Mouse (Mus musculus) heart, embryonic 14.5 days (tissue): Measurements from ENCODE around the gene Nrl. TPM values are rescaled to one million over a fixed set of nuclear protein-coding genes. Genes with fewer than 3 reads are reported as not detected.
A peak's percentile ranks its signal among the peaks of the same experiment; 100 is the strongest.

Experiments
- ATAC-seq: fragments of 200-750 bp; cut with Nextera tagmentation; 2 replicates; pipeline ENCODE4 v1.8.0; 2017; ENCODE audit warnings: low read depth, moderate TSS enrichment; ENCODE audit not compliant: insufficient number of reproducible peaks, insufficient read depth, low FRiP score
- H3K27ac ChIP-seq, 2 experiments: fragments of 200-500 bp in 1 of 2; fragments of 300-500 bp in 1 of 2; sonication (generic) in 1 of 2; replicated peaks in 1 of 2; 2 replicates each; pipeline ENCODE4 v1.5.1; 2012 to 2014; ENCODE audit warnings: low read depth in 2 of 2, low read length in 2 of 2, control low read depth in 1 of 2, mild to moderate bottlenecking in 1 of 2, mixed read lengths in 1 of 2; ENCODE audit not compliant: control insufficient read depth in 1 of 2, insufficient read depth in 1 of 2
- H3K27me3 ChIP-seq: fragments of 300-500 bp; sonication (generic); 2 replicates; pipeline ENCODE4 v1.6.1; 2014; ENCODE audit warnings: mild to moderate bottlenecking, low read length, control low read depth; ENCODE audit not compliant: control insufficient read depth, insufficient read depth
- H3K36me3 ChIP-seq: fragments of 300-500 bp; sonication (generic); 2 replicates; pipeline ENCODE4 v1.6.1; 2014; ENCODE audit warnings: mild to moderate bottlenecking, control low read depth, low read length, mixed read lengths; ENCODE audit not compliant: control insufficient read depth, insufficient read depth
- H3K4me1 ChIP-seq, 2 experiments: fragments of 200-500 bp in 1 of 2; fragments of 300-500 bp in 1 of 2; sonication (generic) in 1 of 2; 2 replicates each; pipeline ENCODE4 v1.6.1; 2012 to 2014; ENCODE audit warnings: low read length in 2 of 2, control low read depth in 1 of 2, mixed read lengths in 1 of 2; ENCODE audit not compliant: control insufficient read depth in 2 of 2, insufficient read depth in 2 of 2
- H3K4me2 ChIP-seq: fragments of 300-500 bp; sonication (generic); 2 replicates; pipeline ENCODE4 v1.6.1; 2014; ENCODE audit warnings: mild to moderate bottlenecking, low read length
- H3K4me3 ChIP-seq, 2 experiments: fragments of 200-500 bp in 1 of 2; fragments of 300-500 bp in 1 of 2; sonication (generic) in 1 of 2; 2 replicates each; pipeline ENCODE4 v1.5.1; 2012 to 2014; ENCODE audit warnings: low read length in 2 of 2, mild to moderate bottlenecking in 2 of 2, control low read depth in 1 of 2, low read depth in 1 of 2, moderate library complexity in 1 of 2; ENCODE audit not compliant: control insufficient read depth in 1 of 2, insufficient read depth in 1 of 2
- H3K9ac ChIP-seq: fragments of 300-500 bp; sonication (generic); 2 replicates; pipeline ENCODE4 v1.6.1; 2014; ENCODE audit warnings: mild to moderate bottlenecking, low read length
- H3K9me3 ChIP-seq: fragments of 300-500 bp; sonication (generic); 2 replicates; pipeline ENCODE4 v1.6.1; 2016; ENCODE audit warnings: low read length, control low read depth; ENCODE audit not compliant: control insufficient read depth
- WGBS: fragments of 180-500 bp; shearing (Covaris S2); extraction: QIAGEN DNeasy Blood & Tissue Kit; methylation state at CpG from one replicate; pipeline ENCODE4 v1.1.7; 2014; 5-methylcytosine and 5-hydroxymethylcytosine counted together
- polyA plus RNA-seq: library from polyadenylated mRNA; unstranded; fragments of >200 nt; fragmentation: Nextera tagmentation; extraction: Ambion mirVana; gene quantifications from 2 replicates; pipeline ENCODE4 v1.2.1, GENCODE M21; 2014

Gene Nrl
- polyA plus RNA-seq, 1 experiment from 2014 or later, result not detected

DNA sequence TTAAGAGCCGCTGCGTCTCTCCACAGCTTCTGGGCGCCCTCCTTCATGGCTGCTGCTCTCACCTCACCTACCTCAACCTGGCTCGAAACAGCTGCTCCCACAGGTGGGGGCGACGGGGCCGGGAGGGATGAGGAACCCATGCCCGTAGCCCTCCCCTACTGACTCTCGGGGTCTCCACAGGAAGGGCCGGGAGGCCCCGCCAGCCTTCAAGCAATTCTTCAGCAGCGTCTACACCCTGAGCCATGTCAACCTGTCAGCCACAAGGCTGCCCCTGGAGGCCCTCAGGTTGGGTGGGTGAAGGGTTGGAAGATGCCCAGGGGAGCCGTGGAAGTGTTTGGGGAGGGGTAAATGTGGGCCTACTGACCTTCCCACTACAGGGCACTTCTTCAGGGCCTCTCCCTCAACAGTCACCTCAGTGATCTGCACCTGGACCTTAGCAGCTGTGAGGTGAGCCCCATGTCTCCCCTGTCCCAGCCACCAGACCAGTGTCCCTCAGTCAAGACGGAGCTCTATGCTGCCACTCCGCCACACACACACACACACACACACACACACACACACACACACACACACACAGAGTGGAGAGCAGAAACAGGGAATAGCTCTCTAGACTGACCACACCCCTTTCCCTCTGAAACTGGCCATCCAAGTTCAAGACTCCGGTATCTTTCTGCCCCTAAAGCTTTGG, 27.9 kb downstream of the Nrl start:
- H3K4me2 ChIP-seq, result peak overlapping the region; percentile 42
- ATAC-seq, result no peak
- no peak overlapping the region for H3K9ac ChIP-seq
- peaks cover 12 to 16% of the 10 kb centered on the region in 2 experiments for H3K4me1 ChIP-seq
- H3K9me3 ChIP-seq, result no peaks in the 10 kb centered on the region
- H3K27ac ChIP-seq, result peak overlapping the region in 1 of 2 experiments; percentile 47; a peak in 1 of 4 replicates
- H3K4me3 ChIP-seq, result no peak overlapping the region
- H3K27me3 ChIP-seq, result no peaks in the 10 kb centered on the region
- WGBS, result 45% methylated on average over 15 of the region's 16 CpGs
- no peaks in the 10 kb centered on the region for H3K36me3 ChIP-seq

DNA sequence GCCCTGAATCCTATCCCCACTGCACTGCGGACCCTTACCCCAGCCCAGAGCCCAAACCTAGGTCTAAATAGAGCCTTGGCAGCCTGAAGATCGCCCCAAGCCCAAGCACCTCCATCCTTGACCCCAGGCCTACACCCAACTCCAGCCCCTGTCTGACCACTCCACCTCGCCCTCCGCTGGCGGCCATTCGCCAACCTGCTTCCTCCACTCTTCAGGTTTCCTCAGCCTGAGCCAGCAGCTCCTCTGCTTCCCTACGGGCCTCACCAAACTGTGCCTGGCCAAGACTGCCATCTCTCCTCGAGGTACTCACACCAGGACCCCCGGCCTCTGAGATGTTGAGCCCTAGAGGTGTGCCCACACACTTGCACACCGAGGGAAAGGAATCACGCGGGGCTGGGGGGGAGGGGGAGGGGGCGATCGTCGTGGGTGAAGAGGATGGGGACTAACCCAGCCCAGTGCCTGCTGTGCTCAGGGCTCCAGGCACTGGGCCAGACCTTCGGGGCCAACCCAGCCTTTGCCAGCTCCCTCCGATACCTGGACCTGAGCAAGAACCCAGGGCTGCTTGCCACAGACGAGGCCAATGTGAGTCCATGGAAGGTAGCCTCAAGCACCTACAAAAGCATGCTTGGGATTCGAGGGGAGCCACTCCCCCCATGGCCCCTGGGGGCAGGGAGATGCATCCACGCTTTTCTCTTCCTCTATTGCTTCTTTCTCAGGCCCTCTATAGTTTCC, 29.1 kb downstream of the Nrl start:
- 72% methylated on average over 19 of the region's 20 CpGs for WGBS
- H3K4me2 ChIP-seq, result peak overlapping the region; percentile 42
- H3K36me3 ChIP-seq, result no peaks in the 10 kb centered on the region
- no peak overlapping the region for H3K4me3 ChIP-seq
- no peaks in the 10 kb centered on the region for H3K9me3 ChIP-seq
- ATAC-seq, result no peak
- peaks cover 14 to 22% of the 10 kb centered on the region in 2 experiments for H3K4me1 ChIP-seq
- H3K27ac ChIP-seq, result peak overlapping the region; percentile 28 to 54; a peak in 2 of 4 replicates
- H3K9ac ChIP-seq, result no peak overlapping the region
- no peaks in the 10 kb centered on the region for H3K27me3 ChIP-seq

DNA sequence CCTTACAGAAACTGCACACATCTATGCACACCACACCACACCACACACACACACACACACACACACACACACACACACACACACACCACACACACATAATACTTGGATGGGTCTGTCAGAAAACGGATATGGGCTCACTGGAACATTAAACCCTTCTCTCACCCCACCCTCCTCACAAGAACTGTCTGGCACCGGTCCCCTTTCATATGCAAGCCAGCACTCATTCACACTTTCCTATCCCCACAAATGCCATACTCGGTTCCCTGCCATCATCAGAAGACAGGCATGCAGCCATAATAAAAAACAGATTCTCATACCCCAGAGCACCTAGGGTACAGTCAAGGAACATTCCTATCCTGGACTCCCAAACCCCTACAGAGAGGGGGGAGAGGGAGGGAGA, 32.7 kb downstream of the Nrl start:
- Histone ChIP-seq H3K9ac (no peak overlapping the region), H3K4me1 (peaks cover 14 to 19% of the 10 kb centered on the region in 2 experiments), H3K36me3 (peaks cover 6% of the 10 kb centered on the region), H3K4me2 (0 out of 2 replicates have a peak overlapping the region, but pooled peaks have one; percentile 98), H3K27me3 (no peaks in the 10 kb centered on the region), H3K27ac (no peak overlapping the region), H3K4me3 (no peak overlapping the region), H3K9me3 (no peaks in the 10 kb centered on the region)
- ATAC-seq, result no peak
- WGBS, result 33% methylated on average over 3 of the region's 3 CpGs

DNA sequence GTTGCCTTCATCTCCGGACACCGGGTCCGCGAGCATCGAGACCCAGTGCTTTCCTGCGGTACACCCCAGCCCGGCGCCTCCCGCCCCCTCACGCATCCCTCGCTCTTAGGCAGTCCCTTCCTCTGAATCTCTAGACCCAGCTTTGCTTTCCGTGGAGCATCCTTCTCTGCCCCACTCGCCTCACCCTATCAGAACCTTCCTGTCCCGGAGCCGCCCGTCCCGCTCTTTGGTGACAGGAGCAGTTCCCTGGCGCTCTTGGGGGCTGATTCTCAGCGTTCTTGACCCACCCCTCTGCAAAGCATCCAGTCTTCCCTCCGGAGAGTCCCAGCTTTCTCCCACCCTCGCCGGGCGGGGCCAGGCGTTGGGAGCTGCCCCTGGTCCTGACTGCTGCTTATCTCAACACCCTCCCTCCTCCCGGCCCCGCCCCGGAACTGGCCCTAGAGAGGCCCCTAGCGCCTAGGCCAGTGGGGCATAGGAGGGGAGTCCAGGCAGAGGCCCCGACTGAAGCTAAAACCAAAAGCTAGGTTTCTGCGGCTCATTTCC, 33.4 kb downstream of the Nrl start:
- Histone ChIP-seq H3K4me1 (peaks cover 6 to 13% of the 10 kb centered on the region in 2 experiments), H3K4me2 (peak overlapping the region; percentile 98), H3K36me3 (peaks cover 13% of the 10 kb centered on the region), H3K27ac (0 out of 4 replicates have a peak overlapping the region, but pooled peaks of 1 of the 2 experiments have one; percentile 11), H3K4me3 (peak overlapping the region; percentile 67 to 71), H3K27me3 (no peaks in the 10 kb centered on the region), H3K9me3 (no peaks in the 10 kb centered on the region), H3K9ac (peak overlapping the region; percentile 72)
- ATAC-seq, result peak; percentile 35
- WGBS, result under 1% methylated on average over 23 of the region's 30 CpGs

DNA sequence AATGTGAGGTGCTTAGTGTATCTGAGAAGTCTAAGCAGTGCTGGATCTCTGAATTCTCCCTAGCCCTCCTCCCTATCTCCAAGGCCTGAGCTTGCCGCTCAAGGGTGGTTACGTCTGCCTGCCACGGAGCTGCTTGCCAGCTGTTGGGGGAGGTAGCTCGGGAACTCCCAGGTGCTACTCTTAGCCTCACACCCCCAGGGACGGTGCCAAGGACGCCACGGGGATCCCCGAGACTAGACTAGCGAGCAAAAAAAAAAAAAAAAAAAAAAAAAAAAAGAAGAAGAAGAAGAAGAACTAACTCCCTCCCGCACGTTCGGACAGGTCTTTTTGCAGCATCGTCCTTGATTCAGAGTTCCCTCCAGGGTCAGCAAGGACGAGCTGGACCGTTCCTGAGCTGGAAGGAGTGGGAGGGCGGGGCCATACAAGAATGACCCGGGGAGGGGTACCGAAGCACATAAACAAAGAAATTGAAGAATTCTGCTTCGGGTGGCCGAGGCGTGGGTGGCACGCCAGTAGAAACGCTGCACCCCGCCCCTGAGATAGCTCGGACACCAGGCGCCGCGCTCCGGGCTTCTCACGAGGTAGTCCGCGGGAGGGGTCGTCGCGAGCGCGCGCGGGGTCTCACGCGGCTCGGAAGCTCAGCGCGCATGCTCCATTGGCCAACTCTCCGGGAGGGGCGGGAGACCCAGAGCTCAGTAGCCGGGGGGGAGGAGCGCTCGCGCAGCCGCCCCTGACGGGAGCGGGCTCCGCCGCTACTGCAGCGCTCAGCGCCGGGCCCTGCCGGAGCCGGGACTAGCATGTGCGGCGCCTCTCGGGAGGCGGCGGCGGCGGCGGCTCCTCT, 34.2 kb downstream of the Nrl start, which contains the start of gene Carmil3:
TSS of gene Carmil3 (plus strand) at position 291 of the 841 bp plus-strand sequence.
- H3K4me2 ChIP-seq, result peak within 1 kb of the TSS; percentile 98
- WGBS, result under 1% methylated on average over 63 of the region's 68 CpGs
- peaks cover 21% of the 10 kb centered on the region for H3K36me3 ChIP-seq
- H3K27ac ChIP-seq, result peak within 1 kb of the TSS in 1 of 2 experiments; percentile 11; a peak in 1 of 4 replicates
- H3K9me3 ChIP-seq, result no peaks in the 10 kb centered on the region
- no peaks in the 10 kb centered on the region for H3K27me3 ChIP-seq
- peak within 1 kb of the TSS; percentile 72 for H3K9ac ChIP-seq
- peaks cover 2 to 6% of the 10 kb centered on the region in 2 experiments; a peak in 1 of 4 replicates for H3K4me1 ChIP-seq
- peak within 1 kb of the TSS; percentile 67 to 71 for H3K4me3 ChIP-seq
- peak; percentile 73 for ATAC-seq

DNA sequence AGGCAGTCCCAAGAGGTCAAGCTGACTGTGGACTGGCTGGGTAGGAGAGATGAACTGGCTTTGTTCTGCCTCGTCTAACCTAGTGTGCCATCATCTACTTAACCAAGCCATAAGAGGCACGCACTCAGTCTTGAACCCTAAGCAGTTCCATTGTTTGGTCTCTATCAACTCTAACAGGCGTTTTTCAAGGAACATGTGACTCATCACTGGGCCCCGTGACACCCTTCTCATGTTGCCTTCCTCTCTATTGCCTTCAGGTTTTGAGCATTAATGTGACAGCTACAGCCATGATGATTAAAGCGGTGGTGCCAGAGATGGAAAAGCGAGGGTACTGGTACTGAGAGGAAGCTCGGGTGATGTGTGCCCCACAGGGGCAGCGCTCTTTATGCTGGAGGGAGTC, 37.9 kb downstream of the Nrl start:
- H3K4me1 ChIP-seq, result peaks cover 2 to 6% of the 10 kb centered on the region in 2 experiments; a peak in 1 of 4 replicates
- no peak overlapping the region for H3K27ac ChIP-seq
- peaks cover 35% of the 10 kb centered on the region for H3K36me3 ChIP-seq
- no peaks in the 10 kb centered on the region for H3K9me3 ChIP-seq
- H3K4me3 ChIP-seq, result no peak overlapping the region
- ATAC-seq, result no peak
- no peak overlapping the region for H3K4me2 ChIP-seq
- H3K9ac ChIP-seq, result no peak overlapping the region
- no peaks in the 10 kb centered on the region for H3K27me3 ChIP-seq
- 79% methylated on average over 8 of the region's 8 CpGs for WGBS
